Mouse (Mus musculus) liver, adult 10 weeks (tissue): Measurements from ENCODE around the gene Snx19. TPM values are rescaled to one million over a fixed set of nuclear protein-coding genes. Genes with fewer than 3 reads are reported as not detected.

Experiments used
- polyA plus RNA-seq: library from polyadenylated mRNA; stranded (reverse); fragments of 350-450 nt; fragmentation: Illumina TruSeq; extraction: RNeasy Lipid Tissue Mini Kit (QIAGEN cat#74804); gene quantifications from one replicate; pipeline ENCODE4 v1.2.3, GENCODE M21; 2014; ENCODE audit warnings: low read depth, low replicate concordance

Snx19 gene
- polyA plus RNA-seq = 9.8 TPM

GRCm38 (mm10) chr9:30426882-30427632 lies at the start of gene Snx19:
Gene Snx19, plus strand, starts transcription at chr9:30427108.

